Mouse (Mus musculus) liver (tissue): ENCODE measurements around the gene Gm30302.

Experiments used
- DNase-seq: peaks from one replicate; pipeline ENCODE4 v3.0.0-alpha.2; 2020; ENCODE audit warnings: mixed read lengths

Gm30302 gene

GRCm38 (mm10) chr13:49736430-49736829, 62.4 kb downstream of the Gm30302 start:
- DNase-seq, result no peak
